Mouse (Mus musculus): ENCODE data around the gene Olfr1109. TPM values are rescaled to one million over a fixed set of nuclear protein-coding genes. Genes with fewer than 3 reads are reported as not detected.

Gene Olfr1109
- polyA plus RNA-seq (2016; fragmentation: Nextera tagmentation; extraction: Ambion mirVana), result not detected in 2 replicates

DNA sequence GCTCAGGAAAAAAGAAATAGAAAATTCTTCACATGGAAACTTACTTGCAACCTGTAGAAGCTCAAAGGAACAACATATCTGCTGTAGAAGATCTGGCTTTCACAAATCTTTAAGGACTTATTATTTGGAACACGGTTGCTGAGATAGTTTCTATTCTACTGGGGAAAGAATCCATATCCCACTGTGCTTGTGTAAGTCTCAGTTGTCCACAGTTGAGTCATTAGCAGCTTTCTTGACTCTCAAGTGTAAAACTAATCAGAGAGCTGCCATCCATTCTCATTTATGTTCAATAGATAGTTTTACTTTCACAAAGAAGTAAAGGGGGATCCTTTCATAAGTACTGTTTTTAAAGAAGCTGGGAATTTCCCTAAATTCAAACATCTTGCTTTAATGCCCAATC, at the start of gene Olfr1109:
Gene Olfr1109 (minus strand): TSS at position 101 of the 400 bp plus-strand sequence.
- H3K36me3 ChIP-seq, result no peaks in the 10 kb centered on the region
- H3K9ac ChIP-seq, result no peak within 1 kb of the TSS
- H3K4me2 ChIP-seq (replicated peaks), result no peak within 1 kb of the TSS
- no peaks in the 10 kb centered on the region for H3K4me1 ChIP-seq
- WGBS, result 75% methylated on average over 1 of the region's 1 CpGs
- H3K4me3 ChIP-seq, result no peak within 1 kb of the TSS
- H3K27me3 ChIP-seq (replicated peaks), result no peaks in the 10 kb centered on the region
- no peak within 1 kb of the TSS for H3K27ac ChIP-seq
- no peaks in the 10 kb centered on the region for H3K9me3 ChIP-seq
- no peak for ATAC-seq (ENCODE audit: low FRiP score, low read depth)

- Histone ChIP-seq H3K4me2 (replicated peaks) (no peak within 1 kb of the TSS), H3K27me3 (replicated peaks) (no peaks in the 10 kb centered on the region), H3K9me3 (no peaks in the 10 kb centered on the region), H3K27ac (no peak within 1 kb of the TSS), H3K9ac (no peak within 1 kb of the TSS), H3K36me3 (no peaks in the 10 kb centered on the region), H3K4me1 (no peaks in the 10 kb centered on the region), H3K4me3 (no peak within 1 kb of the TSS)
- 85% methylated on average over 1 of the region's 1 CpGs for WGBS
- no peak for ATAC-seq (ENCODE audit: low FRiP score, low read depth)
These were observed 44.4 kb upstream of the Olfr1109 start, which contains the start of gene Olfr1110 for GRCm38 (mm10) chr2:87140200-87140599. Olfr1110 (minus strand) TSS chr2:87140300.

DNA sequence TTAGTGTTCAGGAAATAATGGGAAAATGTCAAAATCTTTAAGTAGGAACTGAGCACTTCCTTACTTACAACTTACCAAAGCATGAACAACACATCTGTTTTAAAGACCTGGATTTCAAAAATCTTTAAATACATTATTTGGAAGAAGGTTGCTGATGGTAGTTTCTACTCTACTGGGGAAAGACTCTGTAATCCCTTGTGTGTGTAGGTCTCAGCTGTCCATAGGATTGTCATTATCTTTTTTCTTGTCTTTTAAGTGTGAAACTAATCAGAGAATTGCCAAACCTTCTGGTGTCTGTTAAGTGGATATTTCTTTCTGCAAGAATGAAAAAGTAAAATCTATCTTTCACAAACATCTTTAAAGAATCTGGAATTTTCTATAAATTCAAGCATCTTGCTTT, 18.7 kb upstream of the Olfr1109 start, which contains the start of gene Olfr259:
Gene Olfr259 (minus strand): TSS at position 101 of the 400 bp plus-strand sequence.
- Histone ChIP-seq H3K4me2 (replicated peaks) (no peak within 1 kb of the TSS), H3K27ac (no peak within 1 kb of the TSS), H3K9ac (no peak within 1 kb of the TSS), H3K36me3 (no peaks in the 10 kb centered on the region), H3K9me3 (no peaks in the 10 kb centered on the region), H3K4me1 (no peaks in the 10 kb centered on the region), H3K27me3 (replicated peaks) (no peaks in the 10 kb centered on the region), H3K4me3 (no peak within 1 kb of the TSS)
- no peak for ATAC-seq (ENCODE audit: low FRiP score, low read depth)

- Histone ChIP-seq H3K4me1 (no peaks in the 10 kb centered on the region), H3K9me3 (no peaks in the 10 kb centered on the region), H3K4me3 (no peak within 1 kb of the TSS), H3K27me3 (replicated peaks) (no peaks in the 10 kb centered on the region), H3K4me2 (replicated peaks) (no peak within 1 kb of the TSS), H3K36me3 (no peaks in the 10 kb centered on the region), H3K27ac (no peak within 1 kb of the TSS), H3K9ac (no peak within 1 kb of the TSS)
- 88% methylated on average over 1 of the region's 1 CpGs for WGBS
- no peak for ATAC-seq (ENCODE audit: low FRiP score, low read depth)
These were observed 20.1 kb downstream of the Olfr1109 start, which contains the start of gene Olfr1107 for GRCm38 (mm10) chr2:87075717-87076116. Olfr1107 (minus strand) TSS chr2:87075817.

GRCm38 (mm10) chr2:87052173-87052572, 43.6 kb downstream of the Olfr1109 start, which contains the start of gene Olfr1106:
Olfr1106 (minus strand) TSS chr2:87052273.
- Histone ChIP-seq H3K4me3 (no peak within 1 kb of the TSS), H3K4me2 (replicated peaks) (no peak within 1 kb of the TSS), H3K36me3 (no peaks in the 10 kb centered on the region), H3K27me3 (replicated peaks) (no peaks in the 10 kb centered on the region), H3K27ac (no peak within 1 kb of the TSS), H3K9me3 (no peaks in the 10 kb centered on the region), H3K4me1 (no peaks in the 10 kb centered on the region), H3K9ac (no peak within 1 kb of the TSS)
- 78% methylated on average over 1 of the region's 1 CpGs for WGBS
- no peak for ATAC-seq (ENCODE audit: low FRiP score, low read depth)

Other genes with a start within 250 kb of the Olfr1109 start
- gene Olfr1095, start 244.3 kb downstream of the Olfr1109 start, polyA plus RNA-seq (2016; fragmentation: Nextera tagmentation; extraction: Ambion mirVana), result not detected in 2 replicates
- not detected in 2 replicates for gene Gm13723, start 221.2 kb downstream of the Olfr1109 start, polyA plus RNA-seq (2016; fragmentation: Nextera tagmentation; extraction: Ambion mirVana)
- not detected in 2 replicates for gene Olfr1097, start 203.8 kb downstream of the Olfr1109 start, polyA plus RNA-seq (2016; fragmentation: Nextera tagmentation; extraction: Ambion mirVana)
- not detected in 2 replicates for gene Olfr1098, start 171.5 kb downstream of the Olfr1109 start, polyA plus RNA-seq (2016; fragmentation: Nextera tagmentation; extraction: Ambion mirVana)
- not detected in 2 replicates for gene Olfr1099, start 135.3 kb downstream of the Olfr1109 start, polyA plus RNA-seq (2016; fragmentation: Nextera tagmentation; extraction: Ambion mirVana)
- gene Olfr1100, start 116.1 kb downstream of the Olfr1109 start, polyA plus RNA-seq (2016; fragmentation: Nextera tagmentation; extraction: Ambion mirVana), result not detected in 2 replicates
- not detected in 2 replicates for gene Olfr1101, start 104.8 kb downstream of the Olfr1109 start, polyA plus RNA-seq (2016; fragmentation: Nextera tagmentation; extraction: Ambion mirVana)
- not detected in 2 replicates for gene Olfr1102, start 97.6 kb downstream of the Olfr1109 start, polyA plus RNA-seq (2016; fragmentation: Nextera tagmentation; extraction: Ambion mirVana)
- not detected in 2 replicates for gene Olfr1104, start 68.9 kb downstream of the Olfr1109 start, polyA plus RNA-seq (2016; fragmentation: Nextera tagmentation; extraction: Ambion mirVana)
- not detected in 2 replicates for gene Olfr1105, start 59.5 kb downstream of the Olfr1109 start, polyA plus RNA-seq (2016; fragmentation: Nextera tagmentation; extraction: Ambion mirVana)
- not detected in 2 replicates for gene Olfr1106, start 43.7 kb downstream of the Olfr1109 start, polyA plus RNA-seq (2016; fragmentation: Nextera tagmentation; extraction: Ambion mirVana)
- gene Olfr1107, start 20.2 kb downstream of the Olfr1109 start, polyA plus RNA-seq (2016; fragmentation: Nextera tagmentation; extraction: Ambion mirVana), result not detected in 2 replicates
- not detected in 2 replicates for gene Olfr259, start 18.6 kb upstream of the Olfr1109 start, polyA plus RNA-seq (2016; fragmentation: Nextera tagmentation; extraction: Ambion mirVana)
- gene Olfr1110, start 44.3 kb upstream of the Olfr1109 start, polyA plus RNA-seq (2016; fragmentation: Nextera tagmentation; extraction: Ambion mirVana), result not detected in 2 replicates
- not detected in 2 replicates for gene Olfr1111, start 56.6 kb upstream of the Olfr1109 start, polyA plus RNA-seq (2016; fragmentation: Nextera tagmentation; extraction: Ambion mirVana)
- gene Olfr1112, start 91.8 kb upstream of the Olfr1109 start, polyA plus RNA-seq (2016; fragmentation: Nextera tagmentation; extraction: Ambion mirVana), result not detected in 2 replicates
- not detected in 2 replicates for gene Olfr1113, start 113.0 kb upstream of the Olfr1109 start, polyA plus RNA-seq (2016; fragmentation: Nextera tagmentation; extraction: Ambion mirVana)
- not detected in 2 replicates for gene Olfr1115, start 152.0 kb upstream of the Olfr1109 start, polyA plus RNA-seq (2016; fragmentation: Nextera tagmentation; extraction: Ambion mirVana)
- not detected in 2 replicates for gene Olfr1116, start 171.5 kb upstream of the Olfr1109 start, polyA plus RNA-seq (2016; fragmentation: Nextera tagmentation; extraction: Ambion mirVana)
- not detected in 2 replicates for gene Olfr1118, start 211.6 kb upstream of the Olfr1109 start, polyA plus RNA-seq (2016; fragmentation: Nextera tagmentation; extraction: Ambion mirVana)